Mouse (Mus musculus) CH12.LX (cell line): ENCODE results near the gene Tet2. TPM values are rescaled to one million over a fixed set of nuclear protein-coding genes. Genes with fewer than 3 reads are reported as not detected.

Source experiments
- DNase-seq: peaks from one replicate; pipeline ENCODE4 v3.0.0-alpha.2; 2013; ENCODE audit errors: extremely low read depth
- H3K27ac ChIP-seq: 2 replicates; pipeline ENCODE4 v1.5.1; 2012; ENCODE audit warnings: low read depth, mild to moderate bottlenecking, control low read depth, moderate library complexity; ENCODE audit not compliant: insufficient read depth
- H3K27me3 ChIP-seq: replicated peaks from 2 replicates; pipeline ENCODE3; 2012; ENCODE audit warnings: inconsistent platforms
- H3K36me3 ChIP-seq, 2 experiments: replicated peaks in 1 of 2; 2 replicates each; pipeline versions ENCODE3 to v1.6.1; 2012; ENCODE audit warnings: inconsistent platforms in 1 of 2, low read length in 1 of 2, mild to moderate bottlenecking in 1 of 2, mixed read lengths in 1 of 2, moderate library complexity in 1 of 2; ENCODE audit not compliant: control insufficient read depth in 1 of 2, insufficient read depth in 1 of 2
- H3K4me1 ChIP-seq, 2 experiments: 2 replicates each; pipeline ENCODE4 v1.6.1; 2012; ENCODE audit warnings: inconsistent platforms in 1 of 2, moderate library complexity in 1 of 2; ENCODE audit not compliant: insufficient read depth in 2 of 2, control insufficient read depth in 1 of 2
- H3K4me2 ChIP-seq: 2 replicates; pipeline ENCODE4 v1.6.1; 2012; ENCODE audit warnings: low read depth, mild to moderate bottlenecking, control low read depth; ENCODE audit not compliant: poor library complexity, insufficient read depth, severe bottlenecking
- H3K4me3 ChIP-seq, 3 experiments: fragments of 150-350 bp in 1 of 3; sonication (generic) in 1 of 3; replicated peaks in 1 of 3; 2 replicates each; pipeline versions ENCODE3 to v1.5.1; 2011 to 2012; ENCODE audit warnings: low read depth in 2 of 3, low read length in 2 of 3, mild to moderate bottlenecking in 2 of 3, moderate library complexity in 2 of 3, control low read depth in 1 of 3, improper control_type of control experiment in 1 of 3, inconsistent platforms in 1 of 3, mixed read lengths in 1 of 3; ENCODE audit not compliant: poor library complexity in 1 of 3
- H3K79me2 ChIP-seq: replicated peaks from 2 replicates; pipeline ENCODE4 v1.6.1; 2012; ENCODE audit warnings: mild to moderate bottlenecking, moderate library complexity; ENCODE audit not compliant: control insufficient read depth, poor library complexity, insufficient read depth, severe bottlenecking; ENCODE audit errors: extremely low read depth
- H3K9ac ChIP-seq: 2 replicates; pipeline ENCODE4 v1.6.1; 2012; ENCODE audit warnings: low read depth, mild to moderate bottlenecking, control low read depth, moderate library complexity; ENCODE audit not compliant: insufficient read depth
- H3K9me3 ChIP-seq: replicated peaks from 2 replicates; pipeline ENCODE3; 2012; ENCODE audit warnings: low read length, inconsistent platforms, mixed read lengths
- BHLHE40 ChIP-seq: IDR thresholded peaks from 2 replicates; pipeline ENCODE4 v1.6.1; 2011; ENCODE audit warnings: mild to moderate bottlenecking, low read depth, low read length, improper control_type of control experiment
- CHD1 ChIP-seq: IDR thresholded peaks from 2 replicates; pipeline ENCODE4 v1.6.1; 2012; ENCODE audit warnings: low read depth, low read length, improper control_type of control experiment, inconsistent platforms
- CHD2 ChIP-seq: IDR thresholded peaks from 2 replicates; pipeline ENCODE4 v1.6.1; 2011; ENCODE audit warnings: low read length, improper control_type of control experiment
- E2F4 ChIP-seq: IDR thresholded peaks from 2 replicates; pipeline ENCODE4 v1.6.1; 2011; ENCODE audit warnings: low read depth, low read length, improper control_type of control experiment; ENCODE audit not compliant: insufficient replicate concordance
- EP300 ChIP-seq: IDR thresholded peaks from 2 replicates; pipeline ENCODE4 v1.6.1; 2011; ENCODE audit warnings: low read length, improper control_type of control experiment
- ETS1 ChIP-seq: conservative IDR thresholded peaks from 2 replicates; pipeline ENCODE4 v1.6.1; 2012; ENCODE audit warnings: low read depth, mild to moderate bottlenecking, inconsistent platforms, low read length, improper control_type of control experiment, moderate library complexity
- IRF4 ChIP-seq: IDR thresholded peaks from 2 replicates; pipeline ENCODE4 v1.6.1; 2014; ENCODE audit warnings: low read depth, mild to moderate bottlenecking, inconsistent platforms, low read length, improper control_type of control experiment
- JUN ChIP-seq: IDR thresholded peaks from 2 replicates; pipeline ENCODE4 v1.6.1; 2011; ENCODE audit warnings: low read depth, mild to moderate bottlenecking, low read length, improper control_type of control experiment, moderate library complexity; ENCODE audit not compliant: insufficient read depth
- JUND ChIP-seq: conservative IDR thresholded peaks from 2 replicates; pipeline ENCODE4 v1.6.1; 2011; ENCODE audit warnings: low read depth, low read length, improper control_type of control experiment
- KAT2A ChIP-seq: IDR thresholded peaks from 2 replicates; pipeline ENCODE4 v1.6.1; 2012; ENCODE audit warnings: low read length, improper control_type of control experiment, inconsistent platforms; ENCODE audit not compliant: insufficient replicate concordance
- MAX ChIP-seq: IDR thresholded peaks from 2 replicates; pipeline ENCODE4 v1.6.1; 2011; ENCODE audit warnings: low read length, improper control_type of control experiment
- MAZ ChIP-seq: IDR thresholded peaks from 2 replicates; pipeline ENCODE4 v1.6.1; 2012; ENCODE audit warnings: low read depth, mild to moderate bottlenecking, inconsistent platforms, low read length, improper control_type of control experiment, moderate library complexity
- MXI1 ChIP-seq: IDR thresholded peaks from 2 replicates; pipeline ENCODE4 v1.6.1; 2011; ENCODE audit warnings: mild to moderate bottlenecking, low read depth, low read length, improper control_type of control experiment
- MYC ChIP-seq: IDR thresholded peaks from 2 replicates; pipeline ENCODE4 v1.6.1; 2011; ENCODE audit warnings: low read depth, mild to moderate bottlenecking, improper control_type of control experiment, low read length
- NELFE ChIP-seq: IDR thresholded peaks from 2 replicates; pipeline ENCODE4 v1.6.1; 2011; ENCODE audit warnings: low read depth, low read length, improper control_type of control experiment
- SIN3A ChIP-seq: IDR thresholded peaks from 2 replicates; pipeline ENCODE4 v1.6.1; 2012; ENCODE audit warnings: low read length, improper control_type of control experiment, inconsistent platforms
- TBP ChIP-seq: conservative IDR thresholded peaks from 2 replicates; pipeline ENCODE4 v1.6.1; 2011; ENCODE audit warnings: low read depth, low read length, improper control_type of control experiment
- TCF12 ChIP-seq: IDR thresholded peaks from 2 replicates; pipeline ENCODE4 v1.6.1; 2014; ENCODE audit warnings: low read depth, mild to moderate bottlenecking, inconsistent platforms, low read length, improper control_type of control experiment
- UBTF ChIP-seq: IDR thresholded peaks from 2 replicates; pipeline ENCODE4 v1.6.1; 2012; ENCODE audit warnings: low read depth, mild to moderate bottlenecking, inconsistent platforms, low read length, improper control_type of control experiment, moderate library complexity
- USF1 ChIP-seq: IDR thresholded peaks from 2 replicates; pipeline ENCODE4 v1.6.1; 2014; ENCODE audit warnings: low read depth, mild to moderate bottlenecking, inconsistent platforms, low read length, improper control_type of control experiment
- ZKSCAN1 ChIP-seq: IDR thresholded peaks from 2 replicates; pipeline ENCODE4 v1.6.1; 2012; ENCODE audit warnings: low read depth, inconsistent platforms, low read length, improper control_type of control experiment, borderline replicate concordance
- ZMIZ1 ChIP-seq: IDR thresholded peaks from 2 replicates; pipeline ENCODE4 v1.6.1; 2012; ENCODE audit warnings: low read depth, mild to moderate bottlenecking, inconsistent platforms, low read length, improper control_type of control experiment
- ZNF384 ChIP-seq: IDR thresholded peaks from 2 replicates; pipeline ENCODE4 v1.6.1; 2012; ENCODE audit warnings: low read depth, low read length, improper control_type of control experiment, inconsistent platforms
- dilution Hi-C: fragments of 300-500 bp; cut with MboI; formaldehyde crosslinking; loops from 2 replicates; pipeline ENCODE4 v1.14.3; 2020; ENCODE audit warnings: low sequenced_read_pairs; ENCODE audit not compliant: extremely low pct_unique_long_range_greater_than_20kb, extremely low pct_ligation_motif_present
- in situ Hi-C: fragments of 300-500 bp; cut with MboI; formaldehyde crosslinking; loops from 3 replicates; pipeline ENCODE4 v1.14.3; 2019; ENCODE audit warnings: low sequenced_read_pairs, low pct_ligation_motif_present, low pct_unique_long_range_greater_than_20kb, mixed read lengths
- polyA plus RNA-seq: library from polyadenylated mRNA; unstranded; fragments of >175 nt; gene quantifications from 2 replicates; pipeline ENCODE4 v1.2.1, GENCODE M21; 2012; ENCODE audit warnings: low read depth; ENCODE audit not compliant: insufficient read length
- total RNA-seq, 2 experiments: library from RNA; depleted of rRNA; stranded (reverse); fragments of 300-350 nt in 1 of 2; fragments of >200 nt in 1 of 2; gene quantifications; 2 replicates each; pipeline ENCODE4 v1.2.3; 2012 to 2014

Gene Tet2
- total and polyA plus RNA-seq, 3 experiments = 38.5 to 78.5 (median 51.3) TPM

GRCm38 (mm10) chr3:133554552-133555067 is 9.7 kb upstream of the Tet2 start (continued):
- TF ChIP-seq CHD1 = 0 out of 2 replicates have a peak, but pooled peaks have one; percentile 65
- peak; percentile 49 for TF ChIP-seq ZNF384
- TF ChIP-seq TBP = peak; percentile 75; the same call in 1 of the 2 replicates
- no peak for TF ChIP-seq JUN
- no peak for TF ChIP-seq UBTF
- no peak for TF ChIP-seq ZMIZ1
- peak; percentile 54; the same call in 1 of the 2 replicates for TF ChIP-seq NELFE
- no peak for TF ChIP-seq CHD2
- no peak for TF ChIP-seq JUND
- no peak for TF ChIP-seq USF1
- TF ChIP-seq E2F4 = no peak
- TF ChIP-seq EP300 = peak; percentile 53
- no peak for TF ChIP-seq ZKSCAN1
- peak; percentile 75 for TF ChIP-seq TCF12
- no peak for TF ChIP-seq KAT2A
- no peak; the same call in 1 of the 2 replicates for TF ChIP-seq ETS1
- no peak; the same call in none of the 2 replicates for TF ChIP-seq MAX
- TF ChIP-seq MXI1 = 0 out of 2 replicates have a peak, but pooled peaks have one; percentile 48
- no peak for TF ChIP-seq MAZ
- no peak for TF ChIP-seq MYC

- Histone ChIP-seq H3K27me3 (no peaks in the 10 kb centered on the region), H3K79me2 (no peaks in the 10 kb centered on the region), H3K4me1 (peaks cover 20 to 24% of the 10 kb centered on the region in 2 experiments), H3K4me2 (peak overlapping the region; percentile 48), H3K9ac (peak overlapping the region; percentile 7), H3K9me3 (no peaks in the 10 kb centered on the region), H3K36me3 (no peaks in the 10 kb centered on the region), H3K27ac (peak overlapping the region; percentile 62), H3K4me3 (no peak overlapping the region)
- DNase-seq = no peak
- in situ Hi-C loops = no loop called here
- dilution Hi-C loops = no loop called here
- peak; percentile 55; the same call in 1 of the 2 replicates for TF ChIP-seq ZMIZ1
- TF ChIP-seq CHD1 = 0 out of 2 replicates have a peak, but pooled peaks have one; percentile 48
- no peak for TF ChIP-seq MXI1
- TF ChIP-seq BHLHE40 = no peak
- 0 out of 2 replicates have a peak, but pooled peaks have one; percentile 38 for TF ChIP-seq SIN3A
- no peak for TF ChIP-seq NELFE
- TF ChIP-seq IRF4 = peak; percentile 50; the same call in 1 of the 2 replicates
Measured at GRCm38 (mm10) chr3:133554092-133554491, 9.2 kb upstream of the Tet2 start.
